Mouse (Mus musculus): Measurements from ENCODE around the gene Eci1. TPM values are rescaled to one million over a fixed set of nuclear protein-coding genes. Genes with fewer than 3 reads are reported as not detected.

The Eci1 gene
- polyA plus RNA-seq, 1 experiment from 2014 or later = 109 TPM

GRCm38 (mm10) chr17:24393527-24393926, 32.9 kb upstream of the Eci1 start:
- Histone ChIP-seq H3K4me1 (replicated peaks; ENCODE audit: insufficient read depth, low read length) (no peaks in the 10 kb centered on the region), H3K4me3 (replicated peaks; ENCODE audit: low read depth, low read length) (no peak overlapping the region), H3K27me3 (ENCODE audit: insufficient read depth, low read length) (no peaks in the 10 kb centered on the region), H3K9ac (ENCODE audit: low read depth, low read length) (no peak overlapping the region), H3K9me3 (replicated peaks; ENCODE audit: low read length) (no peaks in the 10 kb centered on the region), H3K36me3 (ENCODE audit: insufficient read depth, low read length) (peaks cover 14% of the 10 kb centered on the region; the same call in 1 of the 2 replicates), H3K27ac (no peak overlapping the region), H3K4me2 (ENCODE audit: low read length) (no peak overlapping the region)
- 28% methylated on average over 4 of the region's 4 CpGs for WGBS
- TF ChIP-seq CTCF (IDR thresholded peaks at IDR 0.05; ENCODE audit: low read depth) = no peak
- DNase-seq (ENCODE audit: low spot score) (no peak), ATAC-seq (replicated peaks; ENCODE audit: low FRiP score, low read depth) (no peak)

- Histone ChIP-seq H3K4me3 (replicated peaks; ENCODE audit: low read depth, low read length) (no peak overlapping the region), H3K9me3 (replicated peaks; ENCODE audit: low read length) (no peaks in the 10 kb centered on the region), H3K27ac (no peak overlapping the region), H3K4me2 (ENCODE audit: low read length) (no peak overlapping the region), H3K36me3 (ENCODE audit: insufficient read depth, low read length) (peaks cover 16% of the 10 kb centered on the region; the same call in 1 of the 2 replicates), H3K27me3 (ENCODE audit: insufficient read depth, low read length) (no peaks in the 10 kb centered on the region), H3K9ac (ENCODE audit: low read depth, low read length) (no peak overlapping the region), H3K4me1 (replicated peaks; ENCODE audit: insufficient read depth, low read length) (no peaks in the 10 kb centered on the region)
- ATAC-seq (replicated peaks; ENCODE audit: low FRiP score, low read depth) (no peak), DNase-seq (ENCODE audit: low spot score) (no peak)
- no peak for TF ChIP-seq CTCF (IDR thresholded peaks at IDR 0.05; ENCODE audit: low read depth)
- WGBS = 70% methylated on average over 7 of the region's 7 CpGs
These were observed 32.0 kb upstream of the Eci1 start for GRCm38 (mm10) chr17:24394456-24394855.

- no peak overlapping the region for H3K4me3 ChIP-seq (replicated peaks; ENCODE audit: low read depth, low read length)
- no peaks in the 10 kb centered on the region for H3K27me3 ChIP-seq (ENCODE audit: insufficient read depth, low read length)
- no peaks in the 10 kb centered on the region for H3K4me1 ChIP-seq (replicated peaks; ENCODE audit: insufficient read depth, low read length)
- TF ChIP-seq CTCF (IDR thresholded peaks at IDR 0.05; ENCODE audit: low read depth) = no peak
- no peak overlapping the region for H3K27ac ChIP-seq
- 69% methylated on average over 3 of the region's 3 CpGs for WGBS
- no peak overlapping the region for H3K4me2 ChIP-seq (ENCODE audit: low read length)
- H3K9ac ChIP-seq (ENCODE audit: low read depth, low read length) = no peak overlapping the region
- ATAC-seq (replicated peaks; ENCODE audit: low FRiP score, low read depth) (no peak), DNase-seq (ENCODE audit: low spot score) (peak; percentile 6)
- peaks cover 20% of the 10 kb centered on the region; the same call in 1 of the 2 replicates for H3K36me3 ChIP-seq (ENCODE audit: insufficient read depth, low read length)
- no peaks in the 10 kb centered on the region for H3K9me3 ChIP-seq (replicated peaks; ENCODE audit: low read length)
These were observed 24.1 kb upstream of the Eci1 start for GRCm38 (mm10) chr17:24402371-24402770.

- no peak overlapping the region for H3K27ac ChIP-seq
- H3K9me3 ChIP-seq (replicated peaks; ENCODE audit: low read length) = no peaks in the 10 kb centered on the region
- 87% methylated on average over 12 of the region's 12 CpGs for WGBS
- TF ChIP-seq CTCF (IDR thresholded peaks at IDR 0.05; ENCODE audit: low read depth) = no peak
- peaks cover 37% of the 10 kb centered on the region for H3K36me3 ChIP-seq (ENCODE audit: insufficient read depth, low read length)
- ATAC-seq (replicated peaks; ENCODE audit: low FRiP score, low read depth) (no peak), DNase-seq (ENCODE audit: low spot score) (no peak)
- H3K4me3 ChIP-seq (replicated peaks; ENCODE audit: low read depth, low read length) = no peak overlapping the region
- no peaks in the 10 kb centered on the region for H3K4me1 ChIP-seq (replicated peaks; ENCODE audit: insufficient read depth, low read length)
- no peak overlapping the region for H3K4me2 ChIP-seq (ENCODE audit: low read length)
- H3K27me3 ChIP-seq (ENCODE audit: insufficient read depth, low read length) = no peaks in the 10 kb centered on the region
- no peak overlapping the region for H3K9ac ChIP-seq (ENCODE audit: low read depth, low read length)
These were observed 19.2 kb upstream of the Eci1 start for GRCm38 (mm10) chr17:24407116-24407803.

- H3K4me1 ChIP-seq (replicated peaks; ENCODE audit: insufficient read depth, low read length) = peaks cover 14% of the 10 kb centered on the region; the same call in 1 of the 2 replicates
- no peaks in the 10 kb centered on the region for H3K27me3 ChIP-seq (ENCODE audit: insufficient read depth, low read length)
- H3K4me2 ChIP-seq (ENCODE audit: low read length) = peak overlapping the region; percentile 65
- 29% methylated on average over 22 of the region's 22 CpGs for WGBS
- H3K27ac ChIP-seq = peak overlapping the region; percentile 88
- TF ChIP-seq CTCF (IDR thresholded peaks at IDR 0.05; ENCODE audit: low read depth) = peak; percentile 27; the same call in 1 of the 2 replicates
- H3K4me3 ChIP-seq (replicated peaks; ENCODE audit: low read depth, low read length) = peak overlapping the region; percentile 44
- DNase-seq (ENCODE audit: low spot score) (peak; percentile 10), ATAC-seq (replicated peaks; ENCODE audit: low FRiP score, low read depth) (peak; percentile 26)
- peaks cover 20% of the 10 kb centered on the region for H3K36me3 ChIP-seq (ENCODE audit: insufficient read depth, low read length)
- peak overlapping the region; percentile 67 for H3K9ac ChIP-seq (ENCODE audit: low read depth, low read length)
- H3K9me3 ChIP-seq (replicated peaks; ENCODE audit: low read length) = no peaks in the 10 kb centered on the region
These were observed 12.8 kb upstream of the Eci1 start for GRCm38 (mm10) chr17:24413557-24414211.

GRCm38 (mm10) chr17:24414230-24414976, 12.0 kb upstream of the Eci1 start, which contains the start of gene Rnps1:
Gene Rnps1 (plus strand): TSS chr17:24414565.
- Histone ChIP-seq H3K9ac (ENCODE audit: low read depth, low read length) (peak within 1 kb of the TSS; percentile 91), H3K36me3 (ENCODE audit: insufficient read depth, low read length) (peaks cover 20% of the 10 kb centered on the region), H3K27me3 (ENCODE audit: insufficient read depth, low read length) (no peaks in the 10 kb centered on the region), H3K27ac (peak within 1 kb of the TSS; percentile 88), H3K4me1 (replicated peaks; ENCODE audit: insufficient read depth, low read length) (peaks cover 14% of the 10 kb centered on the region; the same call in 1 of the 2 replicates), H3K4me3 (replicated peaks; ENCODE audit: low read depth, low read length) (peak within 1 kb of the TSS; percentile 87), H3K9me3 (replicated peaks; ENCODE audit: low read length) (no peaks in the 10 kb centered on the region), H3K4me2 (ENCODE audit: low read length) (peak within 1 kb of the TSS; percentile 80)
- peak; percentile 95 for ATAC-seq (replicated peaks; ENCODE audit: low FRiP score, low read depth)
- TF ChIP-seq CTCF (IDR thresholded peaks at IDR 0.05; ENCODE audit: low read depth) = no peak
- WGBS = under 1% methylated on average over 64 of the region's 64 CpGs
- DNase-seq (ENCODE audit: low spot score) = peak; percentile 100
